Mouse (Mus musculus): Measurements from ENCODE around the gene Gtf2a2.

DNA sequence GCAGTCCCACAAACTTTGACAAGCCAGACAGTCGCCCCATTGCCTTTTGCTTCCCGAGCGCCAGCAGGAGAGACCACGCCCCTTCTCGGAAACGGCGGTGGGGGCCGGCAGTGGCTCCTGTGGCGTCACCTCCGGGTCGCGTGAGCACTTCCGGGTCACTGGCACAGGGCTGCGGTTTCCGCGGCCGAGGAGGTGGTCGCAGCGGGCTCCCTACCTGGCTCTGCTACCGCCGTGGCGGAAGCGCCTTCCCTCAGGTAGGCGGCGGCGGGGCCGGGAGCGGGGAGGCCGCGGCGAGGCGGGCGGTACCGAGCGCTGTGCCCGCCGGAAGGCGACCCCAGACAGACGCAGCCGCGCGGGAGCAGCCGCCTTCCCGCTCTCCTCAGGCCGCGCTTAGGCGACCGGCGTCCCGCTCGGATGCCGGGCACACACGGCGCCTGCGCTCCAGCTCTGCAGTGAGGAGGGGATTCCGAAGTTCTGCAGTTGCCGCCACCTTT is at the start of gene Gtf2a2:
- TF ChIP-seq GATA1 (IDR thresholded peaks at IDR 0.05; ENCODE audit: borderline replicate concordance, low read length) (no peak), FLI1 (IDR thresholded peaks at IDR 0.05; ENCODE audit: low read length) (0 out of 2 replicates have a peak, but pooled peaks have one; percentile 7)
